In the genomic region with DNA sequence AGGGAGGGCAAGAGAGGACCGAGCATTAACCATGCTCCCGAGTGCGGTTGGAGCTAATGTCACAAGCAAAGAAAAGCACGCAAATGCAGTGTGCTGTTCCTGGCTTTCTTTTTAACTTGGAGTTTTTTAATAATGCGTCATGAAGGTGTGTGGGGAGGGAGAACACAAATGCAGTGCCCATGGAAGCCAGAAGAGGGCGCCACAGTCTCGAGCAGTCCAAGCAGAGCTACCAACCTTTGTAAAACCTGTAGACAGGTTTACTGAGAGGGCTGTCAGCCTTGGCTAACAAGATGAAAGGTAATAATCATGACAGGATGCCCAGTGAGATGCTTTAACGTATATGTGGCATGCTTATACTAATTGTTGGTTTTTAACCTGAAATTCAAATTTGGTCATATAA, we compare ENCODE assay signal across 9 mouse cellular contexts. TPM values are rescaled to one million over a fixed set of nuclear protein-coding genes. Genes with fewer than 3 reads are reported as not detected.
A peak's percentile ranks its signal among the peaks of the same experiment; 100 is the strongest.
DNase-seq lines count a peak whose midpoint lies in the region; ATAC-seq lines count a peak whose summit lies in the region.
"Had no signal": no experiment of that assay in that cellular context is flagged by ENCODE, and none has a peak within 500 bp of the region (broad histone marks: within the 10 kb centered on the region; RNA-seq: fewer than 3 reads in every experiment).

No protein-coding gene starts in this region.

- H3K9me3 ChIP-seq in embryonic facial prominence, embryonic 10.5 days: no peaks in the 10 kb centered on the region
- no peaks in the 10 kb centered on the region for H3K9me3 ChIP-seq in lung, embryonic 15.5 days

- peaks cover 65% of the 10 kb centered on the region for H3K4me1 ChIP-seq in embryonic facial prominence, embryonic 10.5 days
- H3K4me1 ChIP-seq in lung, embryonic 15.5 days: peaks cover 53% of the 10 kb centered on the region

- ATAC-seq in CD4-positive, CD25-positive, alpha-beta regulatory T cell, adult 4 months: peak; percentile 23
- ATAC-seq in lung, embryonic 15.5 days (ENCODE audit: borderline replicate concordance, extremely low read depth, low FRiP score, low TSS enrichment): no peak

- peak overlapping the region; percentile 32; the same call in 1 of the 2 replicates for H3K4me3 ChIP-seq in embryonic facial prominence, embryonic 10.5 days
- no peak overlapping the region for H3K4me3 ChIP-seq in lung, embryonic 15.5 days

- DNase-seq in adrenal gland, postnatal 14 days: peak; percentile 88
- peak; percentile 81 for DNase-seq in embryonic facial prominence, embryonic 10.5 days (ENCODE audit: low spot score)
- DNase-seq in heart, postnatal 10 days: peak; percentile 61 to 78
- peak; percentile 44 to 80 for DNase-seq in layer of hippocampus, adult 8-10 months (ENCODE audit: low spot score in 2 of 2)
- peak; percentile 77 for DNase-seq in retina, embryonic 14.5 days (ENCODE audit: low spot score)
- peak; percentile 83 for DNase-seq in thymus, postnatal 25 days

- no peak overlapping the region for H3K27ac ChIP-seq in embryonic facial prominence, embryonic 10.5 days (replicated peaks)
- no peak overlapping the region for H3K27ac ChIP-seq in lung, embryonic 15.5 days
- H3K27ac ChIP-seq: macrophage had no signal

- H3K27me3 ChIP-seq in embryonic facial prominence, embryonic 10.5 days (replicated peaks; ENCODE audit: low read depth, poor library complexity, severe bottlenecking): peaks cover 4% of the 10 kb centered on the region
- H3K27me3 ChIP-seq in lung, embryonic 15.5 days: no peaks in the 10 kb centered on the region

- WGBS in embryonic facial prominence, embryonic 10.5 days: 6% methylated on average over 8 of the region's 8 CpGs
- 11% methylated on average over 8 of the region's 8 CpGs for WGBS in lung, embryonic 15.5 days

- peak overlapping the region; percentile 11; the same call in 1 of the 2 replicates for H3K4me2 ChIP-seq in lung, embryonic 15.5 days

- no peaks in the 10 kb centered on the region for H3K36me3 ChIP-seq in embryonic facial prominence, embryonic 10.5 days (replicated peaks)
- H3K36me3 ChIP-seq in lung, embryonic 15.5 days: no peaks in the 10 kb centered on the region

- intact Hi-C loops in heart, postnatal 10 days (cut with DNase I): loop anchor here (2.0 to 5.0 kb wide), 4 partner anchors 287 to 791 kb away; a partner anchor contains a TSS

- no peak overlapping the region for H3K9ac ChIP-seq in lung, embryonic 15.5 days

RNA-seq across cellular contexts. Expression of a gene that starts 6.6 kb away (rescaled TPM):
- polyA plus RNA-seq in CD4-positive, CD25-positive, alpha-beta regulatory T cell, adult 4 months (2017; shearing (Covaris generic)): not detected
- total RNA-seq in adrenal gland, postnatal 14 days (2021): 0.33 and 0.34 TPM in 2 replicates
- polyA plus RNA-seq in embryonic facial prominence, embryonic 10.5 days (2016; fragmentation: Nextera tagmentation; extraction: Ambion mirVana): 0.24 and 0.36 TPM in 2 replicates
- total RNA-seq in heart, postnatal 10 days (2021): not detected
- under 1 TPM in 2 of 4 experiments, not detected in 2; 0.23 to 0.33 TPM for total RNA-seq in layer of hippocampus, adult 8-10 months (2022)
- 0.21 and 0.40 TPM in 2 replicates for polyA plus RNA-seq in lung, embryonic 15.5 days (2015; fragmentation: Nextera tagmentation; extraction: Ambion mirVana)
- polyA plus RNA-seq: macrophage had no signal

RNA-seq across cellular contexts. Expression of a gene that starts 36.4 kb away (rescaled TPM):
- polyA plus RNA-seq in CD4-positive, CD25-positive, alpha-beta regulatory T cell, adult 4 months (2017; shearing (Covaris generic)): 1 to 10 TPM; 4.5 to 6.4 TPM
- 1.6 and 2.3 TPM in 2 replicates for total RNA-seq in adrenal gland, postnatal 14 days (2021)
- 24.7 and 25.5 TPM in 2 replicates for polyA plus RNA-seq in embryonic facial prominence, embryonic 10.5 days (2016; fragmentation: Nextera tagmentation; extraction: Ambion mirVana)
- total RNA-seq in heart, postnatal 10 days (2021): 1 to 10 TPM; 2.3 to 2.7 TPM
- total RNA-seq in layer of hippocampus, adult 8-10 months (2022): 1 to 10 TPM; 2.6 to 3.2 (median 3.1) TPM
- 18.8 and 20.2 TPM in 2 replicates for polyA plus RNA-seq in lung, embryonic 15.5 days (2015; fragmentation: Nextera tagmentation; extraction: Ambion mirVana)

RNA-seq across cellular contexts. Expression of a gene that starts 36.5 kb away (rescaled TPM):
- polyA plus RNA-seq in CD4-positive, CD25-positive, alpha-beta regulatory T cell, adult 4 months (2017; shearing (Covaris generic)): 1 to 10 TPM in 1 of 2 experiments, not detected in 1; 1.0 TPM
- total RNA-seq in adrenal gland, postnatal 14 days (2021): 3.0 and 4.5 TPM in 2 replicates
- polyA plus RNA-seq in embryonic facial prominence, embryonic 10.5 days (2016; fragmentation: Nextera tagmentation; extraction: Ambion mirVana): 10.8 and 12.2 TPM in 2 replicates
- total RNA-seq in heart, postnatal 10 days (2021): 1 to 10 TPM; 4.6 to 5.0 TPM
- 10 to 100 TPM; 11.0 to 16.4 (median 13.0) TPM for total RNA-seq in layer of hippocampus, adult 8-10 months (2022)
- 10.4 and 12.0 TPM in 2 replicates for polyA plus RNA-seq in lung, embryonic 15.5 days (2015; fragmentation: Nextera tagmentation; extraction: Ambion mirVana)
